Mouse (Mus musculus) bone marrow, adult 2 months (tissue): ENCODE data around the gene Sh3rf1. TPM values are rescaled to one million over a fixed set of nuclear protein-coding genes. Genes with fewer than 3 reads are reported as not detected.
"Not testable (repeated sequence)": the region's sequence is repeated elsewhere in the genome, so short reads cannot be mapped to it uniquely, and the experiment has no call there.

Experiments
- H3K27ac ChIP-seq: fragments of 200-500 bp; 2 replicates; pipeline ENCODE4 v1.5.1; 2012; ENCODE audit warnings: low read depth, mild to moderate bottlenecking, control low read depth, inconsistent platforms, low read length; ENCODE audit not compliant: control insufficient read depth, poor library complexity, insufficient read depth
- H3K4me1 ChIP-seq: fragments of 200-500 bp; 2 replicates; pipeline ENCODE4 v1.6.1; 2011; ENCODE audit warnings: low read length; ENCODE audit not compliant: control insufficient read depth, insufficient read depth
- H3K4me3 ChIP-seq: fragments of 200-500 bp; replicated peaks from 2 replicates; pipeline ENCODE3; 2011; ENCODE audit warnings: mild to moderate bottlenecking, low read depth, low read length, control low read depth; ENCODE audit not compliant: control insufficient read depth
- CTCF ChIP-seq: fragments of 200-500 bp; IDR thresholded peaks from 2 replicates; pipeline ENCODE4 v1.5.1; 2011; ENCODE audit warnings: low read length, control low read depth; ENCODE audit not compliant: control insufficient read depth, insufficient read depth
- POLR2A ChIP-seq: fragments of 200-500 bp; IDR thresholded peaks from 2 replicates; pipeline ENCODE4 v1.6.1; 2011; ENCODE audit warnings: low read depth, mild to moderate bottlenecking, control low read depth, low read length, borderline replicate concordance; ENCODE audit not compliant: control insufficient read depth
- WGBS: fragments of 180-500 bp; shearing (Covaris S2); methylation state at CpG from one replicate; pipeline ENCODE4 v1.1.7; 2018; 5-methylcytosine and 5-hydroxymethylcytosine counted together
- polyA plus RNA-seq: library from polyadenylated mRNA; stranded (reverse); fragments of >200 nt; gene quantifications from 2 replicates; pipeline ENCODE4 v1.2.4, GENCODE M21; 2011; ENCODE audit warnings: low replicate concordance; ENCODE audit not compliant: missing spikeins, insufficient read depth, insufficient read length

Sh3rf1 gene
- polyA plus RNA-seq, 1 experiment, result 2.4 TPM

- TF ChIP-seq CTCF, result no peak
- TF ChIP-seq POLR2A, result no peak
- H3K4me3 ChIP-seq, result no peak overlapping the region
- WGBS, result 85% methylated on average over 4 of the region's 4 CpGs
- H3K27ac ChIP-seq, result no peak overlapping the region
- no peaks in the 10 kb centered on the region for H3K4me1 ChIP-seq
Observed at GRCm38 (mm10) chr8:61409081-61409480, 185.4 kb downstream of the Sh3rf1 start.

GRCm38 (mm10) chr8:61409712-61410111 is 186.0 kb downstream of the Sh3rf1 start:
- WGBS, result 73% methylated on average over 5 of the region's 5 CpGs
- not testable (repeated sequence) for H3K4me1 ChIP-seq, H3K27ac ChIP-seq, H3K4me3 ChIP-seq

DNA sequence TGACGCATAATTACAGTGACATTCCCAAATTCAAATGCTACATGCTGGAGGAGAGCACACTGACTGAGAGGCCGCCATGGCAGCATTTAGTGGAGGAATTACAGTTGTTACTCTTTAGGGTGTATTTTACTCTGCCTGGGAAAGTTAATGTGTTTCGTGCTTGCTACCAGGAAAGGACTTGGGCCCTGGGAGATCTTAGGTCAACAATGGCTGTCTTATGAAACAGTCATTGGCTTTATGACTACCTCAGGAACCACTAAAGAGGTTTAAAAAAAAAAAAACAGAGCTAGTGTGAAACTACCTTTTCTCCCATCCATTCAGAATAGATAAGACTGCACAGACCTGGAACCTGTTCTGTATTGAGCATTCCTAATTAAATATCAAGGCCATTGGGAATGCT is 195.8 kb downstream of the Sh3rf1 start:
- H3K4me1 ChIP-seq, result no peaks in the 10 kb centered on the region
- TF ChIP-seq CTCF, result no peak
- no peak for TF ChIP-seq POLR2A

DNA sequence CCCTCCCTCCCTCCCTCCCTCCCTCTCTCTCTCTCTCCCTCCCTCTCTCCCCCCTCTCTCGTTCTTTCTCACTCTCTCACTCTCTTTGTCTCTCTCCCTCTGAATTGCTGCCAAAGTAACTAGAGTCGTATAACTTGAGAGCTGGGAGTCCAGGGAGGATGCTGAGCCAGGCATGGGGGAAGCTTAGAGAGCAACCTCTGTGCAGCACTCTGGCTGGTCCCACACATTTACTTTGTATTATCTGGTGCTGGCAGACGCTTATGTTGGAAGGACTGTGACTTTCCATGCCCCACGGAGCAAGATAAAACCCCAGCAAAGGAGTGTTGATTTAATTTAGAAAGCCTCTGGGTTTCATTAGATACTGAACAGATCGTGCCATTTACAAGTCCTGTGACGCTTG is 196.5 kb downstream of the Sh3rf1 start:
- Histone ChIP-seq H3K4me1 (no peaks in the 10 kb centered on the region), H3K27ac (no peak overlapping the region), H3K4me3 (no peak overlapping the region)
- no peak for TF ChIP-seq CTCF
- TF ChIP-seq POLR2A, result no peak
- WGBS, result 56% methylated on average over 6 of the region's 6 CpGs

More for the DNA sequence above, 195.8 kb downstream of the Sh3rf1 start:
- Histone ChIP-seq H3K27ac (no peak overlapping the region), H3K4me3 (no peak overlapping the region)
- 81% methylated on average over 3 of the region's 3 CpGs for WGBS

DNA sequence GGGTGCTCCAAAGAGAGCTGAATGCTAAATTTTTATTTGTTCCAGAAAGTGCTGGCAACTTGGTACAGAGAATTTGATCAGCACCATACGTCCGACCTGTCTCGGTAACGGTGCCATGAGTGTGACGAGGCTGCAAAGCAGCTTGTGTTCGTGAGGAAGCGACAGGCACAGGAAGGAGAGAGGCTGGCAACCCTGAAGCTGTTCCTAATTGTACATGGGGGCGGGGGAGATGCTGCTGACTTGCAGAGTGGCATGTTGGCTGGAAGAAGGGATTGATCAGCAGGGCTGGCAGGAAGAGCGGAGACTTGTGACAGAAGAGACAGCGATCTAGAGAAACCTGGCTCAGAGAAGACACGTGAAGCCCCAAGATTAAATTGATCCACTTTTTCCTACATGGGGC is 197.9 kb downstream of the Sh3rf1 start:
- Histone ChIP-seq H3K4me3 (no peak overlapping the region), H3K27ac (no peak overlapping the region), H3K4me1 (no peaks in the 10 kb centered on the region)
- no peak for TF ChIP-seq CTCF
- 82% methylated on average over 11 of the region's 11 CpGs for WGBS

DNA sequence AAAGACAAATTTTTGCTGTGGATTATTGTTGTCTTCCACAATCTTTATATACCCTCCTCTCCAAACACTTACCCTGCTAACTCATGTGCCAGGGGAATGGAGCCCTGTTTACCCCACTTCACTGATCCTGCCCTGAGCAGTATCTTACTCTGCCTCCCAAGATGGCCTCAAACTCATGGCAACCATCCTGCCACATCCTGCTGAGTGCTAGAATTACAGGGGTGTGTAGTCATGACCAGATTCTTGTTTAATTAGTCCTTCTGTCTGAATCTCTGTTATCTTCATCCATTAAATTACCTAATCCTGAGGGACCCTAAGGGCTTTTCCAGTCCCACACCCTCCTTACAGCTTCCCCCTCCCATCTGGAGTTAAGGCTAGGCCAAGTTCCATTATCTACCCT is 201.5 kb downstream of the Sh3rf1 start:
- no peak for TF ChIP-seq CTCF
- TF ChIP-seq POLR2A, result no peak
- Histone ChIP-seq H3K4me3 (no peak overlapping the region), H3K4me1 (no peaks in the 10 kb centered on the region), H3K27ac (no peak overlapping the region)

DNA sequence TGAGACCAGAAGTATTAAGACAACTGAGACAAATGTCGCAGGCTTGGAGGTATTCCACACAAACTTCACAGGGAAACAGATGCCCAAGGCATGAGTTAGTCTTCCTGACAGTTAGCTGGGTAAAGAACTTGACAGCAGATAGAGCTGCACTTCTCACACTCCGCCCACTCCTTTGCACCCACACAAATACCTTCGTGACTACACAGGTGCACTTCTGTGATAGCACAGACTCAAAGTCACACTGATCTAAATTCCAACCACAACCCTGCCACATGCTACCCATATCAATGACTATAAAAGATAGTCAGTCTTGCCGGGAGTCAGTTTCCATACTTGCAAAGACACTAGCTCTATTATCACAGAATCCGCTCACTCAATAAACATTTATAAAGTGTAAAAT is 202.4 kb downstream of the Sh3rf1 start:
- 70% methylated on average over 5 of the region's 5 CpGs for WGBS
- H3K27ac ChIP-seq, result no peak overlapping the region
- no peak overlapping the region for H3K4me3 ChIP-seq
- no peaks in the 10 kb centered on the region for H3K4me1 ChIP-seq
- TF ChIP-seq CTCF (no peak), POLR2A (no peak)

GRCm38 (mm10) chr8:61426671-61427070 is 203.0 kb downstream of the Sh3rf1 start:
- Histone ChIP-seq H3K27ac (no peak overlapping the region), H3K4me1 (no peaks in the 10 kb centered on the region), H3K4me3 (no peak overlapping the region)
- TF ChIP-seq POLR2A, result no peak
- 51% methylated on average over 5 of the region's 5 CpGs for WGBS

DNA sequence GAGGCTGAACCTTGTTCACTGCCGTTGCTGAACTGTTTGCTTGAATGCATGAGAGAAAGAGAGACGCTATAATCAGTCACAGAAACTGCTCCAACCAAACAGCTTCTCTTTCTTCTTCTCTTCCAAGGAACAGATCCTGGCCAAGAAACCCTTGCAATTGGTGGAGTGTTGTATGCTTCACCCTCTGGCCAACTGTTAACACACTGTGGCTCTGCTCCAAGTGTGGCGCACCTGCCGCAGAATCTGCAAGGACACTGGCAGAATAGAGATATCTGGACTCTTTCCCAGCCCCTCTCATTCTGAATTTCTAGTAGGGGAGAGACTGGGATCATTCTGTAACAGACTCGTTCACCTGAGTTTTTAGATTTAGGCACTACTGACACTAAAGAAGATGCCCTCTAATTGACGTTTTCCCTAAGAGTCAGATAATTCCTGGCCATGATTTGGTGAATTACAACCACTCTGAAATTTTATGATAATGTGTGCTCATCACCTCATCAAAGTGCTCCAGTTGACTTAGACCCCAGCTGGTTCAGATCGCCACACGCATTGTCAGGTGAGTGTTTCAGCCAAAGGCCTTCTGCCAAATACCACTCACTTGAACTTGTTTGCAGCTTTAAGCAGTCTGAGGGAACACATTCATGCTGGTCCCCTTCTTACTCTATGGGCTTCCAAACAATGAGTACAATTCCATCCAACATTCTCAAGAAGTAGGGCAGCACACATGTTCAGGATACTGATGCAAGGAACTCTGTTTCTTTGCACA is 204.4 kb downstream of the Sh3rf1 start:
- 81% methylated on average over 8 of the region's 8 CpGs for WGBS
- H3K27ac ChIP-seq, result no peak overlapping the region
- H3K4me3 ChIP-seq, result no peak overlapping the region
- no peak for TF ChIP-seq CTCF
- no peak for TF ChIP-seq POLR2A
- H3K4me1 ChIP-seq, result no peaks in the 10 kb centered on the region
